Mouse (Mus musculus): ENCODE data around the gene Trmt10c. TPM values are rescaled to one million over a fixed set of nuclear protein-coding genes. Genes with fewer than 3 reads are reported as not detected.

Trmt10c gene
- polyA plus RNA-seq, 1 experiment from 2014 or later, result 27.7 TPM

DNA sequence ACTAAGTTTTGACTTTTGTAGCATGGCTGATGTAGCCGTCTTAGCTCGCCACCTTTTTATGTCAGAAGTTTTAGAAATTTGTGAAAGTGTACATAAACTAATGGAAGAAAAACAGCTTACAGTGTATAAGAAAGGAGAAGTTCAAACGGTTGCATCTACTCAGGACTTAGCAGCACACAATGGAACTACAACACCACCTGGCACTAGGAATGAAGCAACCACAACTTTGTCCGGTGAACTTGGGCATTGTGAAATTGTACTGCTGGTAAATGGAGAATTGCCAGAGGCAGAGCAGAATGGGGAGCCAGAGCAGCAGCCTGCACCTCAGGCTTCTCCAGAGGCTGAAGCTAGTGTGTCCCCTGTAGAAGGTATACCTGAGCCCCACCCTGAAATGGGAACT, 47.3 kb downstream of the Trmt10c start:
- WGBS, result 90% methylated on average over 4 of the region's 4 CpGs
- Histone ChIP-seq H3K27ac (no peak overlapping the region), H3K9ac (no peak overlapping the region), H3K4me1 (no peaks in the 10 kb centered on the region), H3K4me3 (no peak overlapping the region), H3K36me3 (peaks cover 58% of the 10 kb centered on the region), H3K27me3 (no peaks in the 10 kb centered on the region), H3K9me3 (no peaks in the 10 kb centered on the region), H3K4me2 (no peak overlapping the region)
- no peak for ATAC-seq (ENCODE audit: insufficient number of reproducible peaks, insufficient read depth, low FRiP score, low TSS enrichment, low read depth)

DNA sequence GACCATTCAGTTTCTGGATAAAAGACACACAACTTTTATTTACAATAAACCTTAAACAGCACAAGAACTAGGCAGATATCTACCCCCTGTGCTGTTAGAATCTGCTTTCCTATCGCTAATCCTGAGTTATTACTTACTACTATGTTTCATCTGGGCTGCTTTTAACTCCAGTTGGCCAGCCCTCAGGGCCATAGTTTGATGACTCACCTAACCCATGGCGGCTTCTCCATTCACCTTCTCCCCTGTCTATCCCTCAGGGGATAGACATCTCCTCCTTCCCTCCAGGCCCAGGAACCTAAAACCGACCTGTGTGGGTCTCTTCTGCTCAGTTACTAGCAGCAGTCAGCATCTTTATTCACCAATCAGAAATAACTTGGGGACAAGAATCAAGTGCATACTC, 51.6 kb downstream of the Trmt10c start:
- H3K36me3 ChIP-seq, result peaks cover 58% of the 10 kb centered on the region
- no peak overlapping the region for H3K4me3 ChIP-seq

More for the DNA sequence above, 51.6 kb downstream of the Trmt10c start:
- Histone ChIP-seq H3K9me3 (no peaks in the 10 kb centered on the region), H3K4me2 (no peak overlapping the region), H3K27me3 (no peaks in the 10 kb centered on the region), H3K9ac (no peak overlapping the region), H3K4me1 (no peaks in the 10 kb centered on the region), H3K27ac (no peak overlapping the region)
- no peak for ATAC-seq (ENCODE audit: insufficient number of reproducible peaks, insufficient read depth, low FRiP score, low TSS enrichment, low read depth)
- WGBS, result 87% methylated on average over 3 of the region's 3 CpGs

Small RNA genes lying within 50 kb of the gene (microRNA-seq; reads per million reads assigned to microRNA genes)
- gene Gm24047, result not detected

Other genes starting within 250 kb of the Trmt10c start
- gene Nfkbiz, start 198.9 kb downstream of the Trmt10c start, polyA plus RNA-seq (2015; fragmentation: Nextera tagmentation; extraction: Ambion mirVana), result 5.3 and 5.5 TPM in 2 replicates
- 0.83 TPM in 2 replicates for gene Nxpe3, start 142.5 kb downstream of the Trmt10c start, polyA plus RNA-seq (2015; fragmentation: Nextera tagmentation; extraction: Ambion mirVana)
- gene Cep97, start 103.0 kb downstream of the Trmt10c start, polyA plus RNA-seq (2015; fragmentation: Nextera tagmentation; extraction: Ambion mirVana), result 10.4 and 11.6 TPM in 2 replicates
- 746 and 859 TPM in 2 replicates for gene Rpl24, start 71.5 kb downstream of the Trmt10c start, polyA plus RNA-seq (2015; fragmentation: Nextera tagmentation; extraction: Ambion mirVana)
- gene Zbtb11, start 63.9 kb downstream of the Trmt10c start, polyA plus RNA-seq (2015; fragmentation: Nextera tagmentation; extraction: Ambion mirVana), result 22.9 and 25.4 TPM in 2 replicates
- gene Pcnp, start 8.1 kb downstream of the Trmt10c start, polyA plus RNA-seq (2015; fragmentation: Nextera tagmentation; extraction: Ambion mirVana), result 272 and 285 TPM in 2 replicates
- gene Senp7, start 10.5 kb upstream of the Trmt10c start, polyA plus RNA-seq (2015; fragmentation: Nextera tagmentation; extraction: Ambion mirVana), result 44.9 and 51.2 TPM in 2 replicates
- 0.21 and 0.31 TPM in 2 replicates for gene Impg2, start 166.5 kb upstream of the Trmt10c start, polyA plus RNA-seq (2015; fragmentation: Nextera tagmentation; extraction: Ambion mirVana)